Mouse (Mus musculus) c-Kit-negative CD71-positive TER-119-positive erythroid progenitor cells, embryonic 14.5 days (primary cell): ENCODE results near the gene Gabrb1.

Experiments
- DNase-seq: peaks from one replicate; pipeline ENCODE4 v3.0.0-alpha.2; 2013; ENCODE audit warnings: low read depth, low spot score

Gabrb1 gene

DNA sequence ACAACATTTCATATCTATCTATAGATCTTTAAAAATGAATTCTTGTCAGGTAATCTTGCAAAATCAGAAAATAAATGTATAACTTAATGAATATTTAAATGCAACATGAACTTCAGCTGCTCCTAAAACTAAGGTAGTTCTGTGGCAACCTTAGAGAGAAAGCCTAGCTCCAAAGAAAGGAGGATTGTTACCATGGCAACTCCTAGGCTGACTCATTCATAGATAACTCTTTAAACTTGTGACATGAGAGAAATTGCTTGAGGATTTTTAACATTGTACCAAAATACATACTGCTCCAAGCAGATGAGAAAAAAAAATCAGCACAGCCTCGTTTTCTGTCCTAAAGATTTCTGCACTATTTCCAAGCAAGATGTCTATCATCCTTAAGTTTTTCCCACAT lies 171.1 kb downstream of the Gabrb1 start:
- DNase-seq: no peak

GRCm38 (mm10) chr5:71830342-71830741 lies 172.4 kb downstream of the Gabrb1 start:
- no peak for DNase-seq

GRCm38 (mm10) chr5:71842241-71842640 lies 184.3 kb downstream of the Gabrb1 start:
- no peak for DNase-seq

- DNase-seq: no peak
Observed at GRCm38 (mm10) chr5:71898214-71898613, 240.3 kb downstream of the Gabrb1 start.

DNA sequence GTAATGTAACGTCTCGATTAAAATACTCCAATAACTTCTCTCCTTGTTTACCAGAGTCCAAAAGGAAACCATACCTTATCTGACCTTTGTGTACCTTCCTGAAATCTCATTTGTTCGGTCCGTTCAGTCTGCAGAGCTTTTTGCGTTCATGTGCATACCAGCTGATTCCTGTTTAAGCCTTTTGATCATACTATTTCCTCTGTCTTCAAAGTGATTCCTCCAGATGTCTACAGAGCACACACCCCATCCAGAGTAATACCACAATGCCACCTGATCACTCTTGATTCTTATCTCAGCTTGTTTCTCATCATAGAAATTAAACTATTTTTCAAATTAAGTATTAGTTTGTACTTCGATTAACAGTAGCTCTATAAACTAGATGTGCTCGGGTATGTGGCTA lies 245.5 kb downstream of the Gabrb1 start:
- no peak for DNase-seq

DNA sequence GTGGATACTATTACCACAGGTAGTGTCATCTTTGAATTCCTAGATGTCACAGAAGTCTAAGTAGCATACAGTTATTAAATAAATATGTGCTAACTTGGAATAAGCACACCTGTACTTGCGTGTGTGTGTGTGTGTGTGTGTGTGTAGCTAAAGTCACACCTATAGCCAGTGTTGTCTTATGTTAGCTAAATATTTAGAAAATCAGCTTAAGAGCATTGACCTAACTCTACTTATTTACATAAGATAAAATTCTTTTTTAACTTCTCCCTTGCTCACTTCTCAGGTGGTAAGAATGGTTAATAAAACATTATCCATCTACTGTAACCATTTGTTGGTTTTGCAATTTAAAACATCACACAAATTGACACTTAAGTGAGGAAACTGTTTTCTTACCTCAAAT lies 256.1 kb downstream of the Gabrb1 start:
- DNase-seq: no peak

GRCm38 (mm10) chr5:71915711-71916110 lies 257.8 kb downstream of the Gabrb1 start:
- DNase-seq: no peak

GRCm38 (mm10) chr5:71917206-71917605 lies 259.3 kb downstream of the Gabrb1 start:
- DNase-seq: no peak

DNA sequence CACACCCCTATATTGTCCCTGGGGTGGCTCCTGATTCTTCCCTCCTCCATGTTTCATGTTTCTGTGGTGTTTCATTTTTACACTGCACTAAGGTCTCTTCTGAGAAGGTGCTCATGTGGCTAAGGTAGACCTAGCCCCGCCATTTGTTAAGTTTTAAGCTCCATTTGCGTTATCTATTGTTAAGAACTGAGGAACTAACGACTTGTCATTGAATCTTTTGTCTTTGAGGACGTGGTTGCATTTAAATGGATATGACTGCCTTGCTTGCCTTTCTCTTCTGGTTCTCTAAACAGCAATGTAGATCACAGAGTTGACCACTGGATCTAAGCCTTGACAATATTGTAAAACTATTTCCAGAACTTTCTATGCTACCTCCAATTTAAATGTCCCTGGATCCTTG lies 265.7 kb downstream of the Gabrb1 start:
- no peak for DNase-seq

DNA sequence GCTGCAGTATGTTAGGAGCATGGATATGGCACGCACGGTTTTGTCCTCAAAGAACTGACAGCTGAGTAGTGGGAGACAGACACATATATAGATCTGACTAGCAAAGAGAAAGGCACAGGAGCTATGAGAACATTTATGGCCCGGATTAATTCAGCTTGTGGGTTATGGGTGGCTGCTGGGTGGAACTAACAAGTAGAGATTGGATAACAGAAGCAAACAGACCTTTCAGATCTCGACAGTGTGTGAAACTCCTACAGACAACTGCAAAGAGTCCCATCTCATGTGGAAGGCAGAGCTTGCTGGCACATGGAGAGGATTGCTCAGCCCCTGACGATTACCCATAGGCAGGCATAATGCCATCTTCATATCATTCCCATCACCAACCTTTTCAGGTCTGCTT lies 268.4 kb downstream of the Gabrb1 start:
- DNase-seq: no peak

- DNase-seq: no peak
Observed at GRCm38 (mm10) chr5:71930036-71930435, 272.1 kb downstream of the Gabrb1 start.

- no peak for DNase-seq
Observed at GRCm38 (mm10) chr5:71951398-71951797, 293.5 kb downstream of the Gabrb1 start.

DNA sequence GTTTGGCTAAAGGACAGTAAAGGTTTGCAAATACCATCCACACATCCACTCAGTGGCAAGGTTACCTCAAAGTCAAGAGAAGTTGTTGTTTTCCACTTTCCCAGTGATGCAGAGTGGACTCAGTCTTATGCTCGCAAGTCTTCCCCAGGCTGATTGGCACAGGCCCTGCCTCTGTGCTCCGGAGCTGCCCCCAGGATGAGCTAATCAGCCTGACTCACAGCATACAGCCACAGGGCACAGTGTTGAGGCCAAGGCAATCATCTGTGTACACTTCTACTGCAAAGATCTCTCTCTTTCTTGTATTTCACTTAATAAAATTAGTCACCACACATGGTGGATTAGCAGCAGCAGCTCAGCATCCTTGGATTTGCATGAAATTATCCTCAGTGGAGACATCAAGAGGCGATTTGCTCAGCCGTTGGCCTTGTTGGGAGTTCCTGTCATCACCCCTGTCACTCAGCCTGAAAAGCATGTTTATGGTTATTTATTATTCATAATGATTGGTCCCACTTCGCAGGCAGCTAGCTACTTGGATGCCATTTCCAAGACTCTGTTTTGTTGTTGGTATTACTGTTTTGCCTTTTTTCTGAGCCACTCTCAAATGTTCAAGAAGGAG lies 297.3 kb downstream of the Gabrb1 start:
- DNase-seq: no peak

DNA sequence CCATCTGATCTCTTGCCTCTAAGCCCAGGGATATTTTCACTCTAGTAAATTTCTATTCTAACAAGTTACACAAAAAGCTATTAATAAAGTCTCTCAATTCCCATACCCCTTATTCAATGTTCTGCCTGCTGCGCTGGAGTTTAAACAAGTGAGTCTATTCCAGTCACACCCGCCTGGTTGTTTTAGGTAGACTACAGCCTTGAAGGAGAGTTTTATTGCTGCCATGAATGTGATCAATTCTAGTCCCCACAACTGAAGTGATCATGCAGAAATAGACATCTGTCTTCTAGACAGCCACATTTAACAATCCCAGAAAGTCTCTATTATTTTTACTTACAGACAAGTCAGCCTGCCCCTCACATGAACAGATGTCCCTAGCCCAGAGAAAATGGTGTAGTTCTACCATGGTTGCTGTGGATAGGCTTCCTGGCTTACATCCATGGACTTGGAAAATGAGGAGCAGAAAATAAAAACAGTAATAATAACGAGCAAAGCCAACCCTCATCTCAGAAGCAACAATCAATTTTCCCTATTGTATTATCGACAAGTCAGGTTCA lies 307.0 kb downstream of the Gabrb1 start:
- DNase-seq: no peak

GRCm38 (mm10) chr5:71965529-71965928 lies 307.6 kb downstream of the Gabrb1 start:
- no peak for DNase-seq

- DNase-seq: no peak
Observed at GRCm38 (mm10) chr5:71970140-71970800, 312.4 kb downstream of the Gabrb1 start.

DNA sequence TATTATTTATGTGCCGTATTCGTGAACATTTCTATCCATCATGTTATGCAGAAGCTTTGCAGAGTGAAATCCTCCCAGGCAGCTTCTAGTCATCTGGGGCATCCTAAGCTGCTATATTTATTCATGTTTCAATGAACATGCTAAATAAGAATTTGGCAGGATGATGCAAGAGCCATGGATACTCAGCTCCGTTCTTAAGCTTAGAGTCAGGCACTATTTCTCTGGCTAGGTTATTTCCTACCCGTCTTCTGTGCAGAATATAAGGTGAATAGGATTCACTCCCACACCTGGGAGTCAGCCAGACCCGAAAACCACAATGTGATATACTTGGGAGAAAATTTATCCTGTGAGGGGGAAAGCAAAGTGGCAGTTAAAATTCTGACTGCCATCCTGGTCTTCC lies 314.9 kb downstream of the Gabrb1 start:
- no peak for DNase-seq

DNA sequence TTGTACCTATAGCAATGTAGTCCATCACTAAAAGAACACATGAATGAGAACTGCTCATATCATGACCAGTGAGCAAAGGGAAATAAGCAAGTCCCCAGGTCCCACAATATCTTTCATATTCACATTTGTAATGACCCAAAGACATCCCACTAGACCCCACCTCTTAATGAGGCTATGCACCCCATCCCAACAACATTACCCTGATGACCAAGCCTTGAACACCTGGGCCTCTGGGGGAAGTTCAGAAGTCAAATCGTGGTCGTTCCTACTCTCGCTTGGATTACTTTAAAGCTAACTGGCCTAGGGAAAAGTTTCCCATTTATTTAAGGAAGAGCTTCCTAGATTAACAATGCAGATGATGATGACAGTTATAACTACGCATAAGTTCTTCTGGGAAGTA lies 318.2 kb downstream of the Gabrb1 start:
- DNase-seq: no peak

DNA sequence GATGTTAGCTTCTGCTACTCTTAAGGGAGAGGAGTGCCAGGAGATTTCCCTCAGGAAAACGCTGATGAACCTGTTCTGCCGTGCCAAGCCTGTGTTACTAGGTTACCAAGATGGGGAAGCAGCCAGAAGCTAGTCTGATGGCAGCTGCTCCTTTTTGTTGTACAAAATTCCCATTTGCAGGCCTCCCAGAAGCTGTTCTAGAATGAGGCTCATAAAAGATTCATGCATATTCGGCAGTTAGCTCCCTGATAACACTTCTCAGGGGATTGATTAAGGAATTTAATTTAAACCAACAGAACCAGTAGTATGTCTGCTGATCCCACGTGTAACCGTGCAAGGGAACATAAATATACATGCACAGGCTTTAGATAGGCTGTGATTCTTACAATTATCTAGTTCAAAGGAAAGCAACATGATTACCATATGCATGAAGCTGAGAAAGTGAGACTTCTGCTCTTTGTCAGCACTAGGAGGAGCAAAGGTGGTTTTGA lies 318.7 kb downstream of the Gabrb1 start:
- DNase-seq: no peak

DNA sequence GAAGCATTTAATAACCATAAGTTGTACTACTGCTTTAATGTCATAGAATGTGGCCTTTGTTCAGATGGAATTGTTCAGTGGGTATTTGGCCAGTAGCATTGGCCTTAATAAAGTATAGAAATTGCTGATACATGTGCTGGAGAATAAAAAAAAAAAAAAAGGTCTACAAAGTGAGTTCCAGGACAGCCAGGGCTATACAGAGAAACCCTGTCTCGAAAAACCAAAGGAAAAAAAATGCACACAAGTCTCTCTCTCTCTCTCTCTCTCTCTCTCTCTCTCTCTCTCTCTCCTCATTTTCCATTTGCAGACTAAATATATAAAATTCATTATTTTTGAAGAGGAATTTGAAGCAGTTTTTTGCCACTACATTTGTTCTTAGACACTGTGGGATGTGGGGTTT lies 328.6 kb downstream of the Gabrb1 start:
- no peak for DNase-seq

DNA sequence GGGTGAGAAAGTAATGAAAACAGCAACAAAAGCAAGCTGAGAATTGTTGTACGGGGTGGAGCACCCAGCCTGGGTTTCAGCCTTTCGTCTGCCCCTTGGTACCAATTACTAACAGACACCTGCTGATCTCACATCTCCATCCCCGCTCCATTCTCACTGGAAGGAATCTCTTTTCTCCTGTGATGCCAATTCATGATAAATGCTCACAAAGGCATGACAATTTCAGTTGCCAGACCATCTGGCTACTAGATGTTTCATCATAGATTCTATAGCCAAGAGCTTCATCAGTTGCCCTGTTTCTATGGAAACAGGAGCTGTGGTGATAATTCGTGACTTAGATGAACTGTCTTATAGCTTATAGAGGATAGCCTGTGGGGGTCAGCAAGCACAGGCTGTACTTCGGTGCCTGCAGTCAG lies 329.1 kb downstream of the Gabrb1 start:
- DNase-seq: no peak

DNA sequence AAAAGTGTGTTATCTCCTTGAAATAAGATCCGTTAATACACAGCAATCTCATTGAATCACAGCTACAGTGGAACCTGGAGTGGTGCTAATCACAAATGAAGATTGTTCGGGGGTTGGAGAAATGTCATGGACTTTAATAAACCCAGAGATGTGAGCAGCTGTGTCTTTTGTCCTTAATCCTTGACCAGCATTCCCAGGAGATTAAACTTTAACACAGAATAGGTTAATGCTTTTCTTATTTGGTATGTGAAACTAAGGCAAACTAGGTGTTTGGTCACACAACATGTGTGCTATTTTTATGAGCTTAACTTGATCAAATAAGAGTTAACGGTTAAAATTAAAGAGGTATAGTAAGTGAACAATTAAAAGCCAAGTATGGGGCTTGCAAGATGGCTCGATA lies 341.6 kb downstream of the Gabrb1 start:
- DNase-seq: no peak

DNA sequence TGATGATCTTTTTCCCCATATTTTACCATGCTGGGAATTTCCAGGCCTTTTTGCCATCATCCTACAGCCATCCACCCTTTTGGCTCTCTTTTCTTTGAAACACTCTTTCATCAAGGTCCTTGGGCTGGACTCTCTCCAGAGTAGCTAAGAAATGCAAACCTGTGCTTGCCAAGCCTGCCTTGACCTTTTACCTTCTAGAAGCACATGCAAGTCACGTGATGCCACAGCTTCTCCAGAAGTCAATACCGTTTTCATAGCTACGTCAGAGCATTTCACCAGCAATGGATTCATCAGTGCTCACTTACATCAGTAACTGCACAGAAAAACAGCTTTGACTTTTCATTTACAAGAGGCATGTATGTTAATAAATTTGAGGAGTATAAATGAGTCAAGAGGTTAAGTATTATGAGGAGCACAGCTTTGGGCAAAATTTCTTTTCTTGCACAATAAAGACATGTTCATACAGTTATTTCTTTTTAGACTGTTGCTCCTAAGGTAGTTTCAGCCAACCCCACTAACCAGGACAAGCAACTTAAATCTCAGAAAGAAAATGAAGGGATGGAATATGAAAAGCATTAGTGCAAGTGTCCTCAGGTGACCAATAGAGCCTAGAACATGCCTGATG lies 346.0 kb downstream of the Gabrb1 start:
- DNase-seq: no peak
